Mouse (Mus musculus) right cerebral cortex, postnatal 36 days (tissue): ENCODE data around the gene F7.
"Not testable (repeated sequence)": the region's sequence is repeated elsewhere in the genome, so short reads cannot be mapped to it uniquely, and the experiment has no call there.

Experiments used
- DNase-seq, 2 experiments: peaks; one replicate each; pipeline ENCODE4 v3.0.0; 2022; ENCODE audit warnings: low spot score in 2 of 2, mixed read lengths in 1 of 2

F7 gene

DNA sequence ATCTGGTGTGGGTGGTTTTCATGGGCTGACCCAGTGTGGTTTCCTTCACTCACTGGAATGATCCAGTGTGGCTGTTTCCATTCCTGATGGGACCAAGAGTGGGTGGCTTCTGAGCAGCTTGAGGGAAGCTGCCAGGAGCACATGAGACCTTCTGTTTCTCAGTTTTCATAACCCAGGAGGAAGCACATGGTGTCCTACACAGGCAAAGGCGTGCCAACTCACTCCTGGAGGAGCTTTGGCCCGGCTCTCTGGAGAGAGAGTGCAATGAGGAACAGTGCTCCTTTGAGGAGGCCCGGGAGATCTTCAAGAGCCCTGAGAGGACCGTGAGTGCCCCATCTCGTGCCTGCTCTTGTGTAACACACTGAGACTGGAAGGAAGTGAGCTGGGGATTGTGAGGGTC lies 2.6 kb downstream of the F7 start:
- peak; percentile 66 to 86 for DNase-seq

DNA sequence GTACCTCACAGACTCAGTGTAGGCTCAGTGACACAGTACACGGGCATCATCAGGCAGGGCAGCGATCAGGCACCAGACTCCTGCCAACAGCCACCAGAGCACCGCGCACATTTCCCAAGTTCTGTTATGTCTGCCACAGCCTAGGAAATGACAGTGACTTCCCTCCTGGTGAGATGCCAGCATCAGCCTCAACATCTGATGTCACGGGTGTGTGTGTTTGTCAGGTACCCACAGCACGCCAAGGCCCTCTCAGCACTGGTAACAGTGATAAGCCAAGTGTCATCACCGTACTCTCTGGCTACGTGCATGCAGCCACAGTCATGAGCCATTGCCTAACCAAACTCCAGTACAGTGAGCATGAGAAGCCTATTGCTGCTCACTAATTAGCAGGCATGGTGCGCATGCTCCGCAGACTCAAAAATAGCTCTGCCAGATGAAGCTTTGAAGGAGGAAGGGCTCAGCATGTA lies 10.5 kb downstream of the F7 start:
- peak; percentile 32 to 36 for DNase-seq

DNA sequence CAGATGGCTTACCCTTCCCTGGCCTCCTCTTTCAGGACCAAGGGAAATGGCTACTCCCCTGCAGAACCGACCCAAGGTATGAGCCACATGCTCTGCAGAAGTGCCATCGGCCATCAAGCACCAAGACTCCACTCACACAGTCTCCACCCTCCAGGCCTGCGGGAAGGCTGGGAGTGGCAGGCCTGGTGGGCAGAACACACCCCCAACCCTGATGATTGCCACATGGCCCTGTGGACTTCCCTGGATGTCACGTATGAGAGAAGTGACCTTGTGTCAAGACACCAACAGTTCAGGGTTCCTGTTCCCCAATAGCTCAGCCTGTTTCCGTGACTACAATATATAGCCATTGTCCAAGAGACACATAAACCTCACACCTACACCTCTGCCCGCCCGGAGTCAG lies 11.2 kb downstream of the F7 start, which contains the start of gene F10:
Gene F10 (plus strand): TSS at position 294 of the 400 bp plus-strand sequence.
- no peak for DNase-seq

DNA sequence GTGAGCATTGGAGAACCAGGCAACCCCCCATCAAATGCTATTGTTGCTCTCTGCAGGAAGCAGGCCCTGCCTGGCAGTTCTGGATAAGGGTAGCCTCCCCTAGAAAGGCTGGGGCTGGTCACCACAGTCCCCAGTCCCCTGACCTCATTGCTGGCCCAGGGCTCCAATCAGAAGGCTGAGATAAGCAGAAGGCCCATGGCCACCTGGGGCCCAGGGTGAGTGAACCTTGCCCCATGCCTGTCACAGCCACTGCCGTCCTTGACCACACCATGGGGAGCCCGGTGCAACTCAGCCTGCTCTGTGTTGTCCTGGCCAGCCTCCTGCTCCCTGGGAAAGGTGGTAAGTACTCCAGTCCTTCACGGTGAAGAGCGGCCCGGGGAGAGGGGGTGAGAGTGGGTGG lies 11.7 kb downstream of the F7 start:
- no peak for DNase-seq

DNA sequence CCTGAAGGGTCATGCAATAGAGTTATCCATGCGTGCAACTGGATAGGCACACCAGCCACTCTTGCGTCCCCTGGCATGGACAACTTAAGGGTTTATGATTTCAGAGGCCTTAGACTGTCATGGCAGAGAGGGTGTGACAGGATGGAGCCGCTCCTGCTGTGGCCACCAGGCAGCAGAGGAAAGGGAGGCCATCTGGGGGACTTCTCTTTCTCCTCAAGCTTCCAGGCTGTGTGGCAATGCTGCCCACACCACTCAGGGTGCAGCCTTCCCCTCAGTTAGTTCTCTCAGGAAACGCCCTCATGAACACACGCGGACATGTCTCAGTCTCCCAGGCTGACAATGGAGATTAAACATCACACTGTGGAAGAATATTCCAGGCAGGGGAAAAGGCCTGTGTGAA lies 13.2 kb downstream of the F7 start:
- DNase-seq: no peak

DNA sequence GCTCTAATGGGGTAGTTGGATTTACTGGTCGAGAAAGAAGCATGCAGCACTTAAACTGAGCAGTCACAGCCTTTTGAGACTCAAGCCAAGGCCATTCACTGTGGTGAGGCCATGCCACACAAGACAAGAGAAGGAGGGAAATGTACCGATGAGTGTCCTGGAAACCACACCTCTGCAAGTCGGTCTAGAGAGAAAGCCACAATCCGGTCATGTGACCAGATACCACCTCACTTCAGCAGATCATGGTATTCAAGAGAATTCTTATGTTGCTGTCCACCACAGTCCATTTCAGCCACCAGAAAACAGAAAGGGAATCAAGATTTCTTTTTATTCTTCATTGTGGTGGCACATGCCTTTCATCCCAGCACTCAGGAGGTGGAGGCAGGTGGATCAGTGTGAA lies 15.6 kb downstream of the F7 start:
- no peak for DNase-seq

DNA sequence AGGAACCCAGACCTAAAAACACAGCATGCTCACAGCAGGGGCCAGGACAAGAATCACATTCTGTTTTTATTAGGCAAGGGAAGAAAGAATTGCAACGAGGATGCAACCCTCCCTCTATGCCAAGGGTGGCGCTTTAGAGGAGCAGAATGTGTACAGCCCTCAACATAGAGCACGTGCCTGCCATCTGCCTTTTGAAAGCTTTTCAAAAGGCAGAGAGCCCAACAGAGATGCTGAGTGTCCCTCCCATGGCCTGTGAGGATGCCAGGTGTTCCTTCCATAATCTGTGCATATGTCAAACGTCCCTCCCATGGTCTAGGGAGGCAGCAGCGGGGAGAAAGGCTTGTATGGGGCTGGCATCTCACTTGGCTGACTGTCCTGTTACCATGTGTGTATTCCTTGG lies 21.8 kb downstream of the F7 start:
- no peak for DNase-seq

DNA sequence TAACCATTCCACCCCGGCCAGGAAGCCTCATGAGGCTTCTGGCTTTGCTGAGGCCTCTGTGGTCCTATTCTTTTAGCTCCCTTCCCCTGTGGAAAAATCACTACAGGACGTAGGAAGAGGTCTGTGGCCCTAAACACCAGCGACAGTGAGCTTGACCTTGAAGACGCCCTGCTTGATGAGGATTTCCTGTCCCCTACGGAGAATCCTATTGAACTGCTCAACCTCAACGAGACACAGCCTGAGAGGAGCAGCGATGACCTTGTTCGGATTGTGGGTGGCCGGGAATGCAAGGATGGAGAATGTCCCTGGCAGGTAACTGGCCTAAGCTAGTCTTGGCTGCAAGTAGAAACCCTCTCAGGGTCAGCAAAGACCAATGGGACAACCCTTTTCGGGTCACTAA lies 24.7 kb downstream of the F7 start:
- no peak for DNase-seq

DNA sequence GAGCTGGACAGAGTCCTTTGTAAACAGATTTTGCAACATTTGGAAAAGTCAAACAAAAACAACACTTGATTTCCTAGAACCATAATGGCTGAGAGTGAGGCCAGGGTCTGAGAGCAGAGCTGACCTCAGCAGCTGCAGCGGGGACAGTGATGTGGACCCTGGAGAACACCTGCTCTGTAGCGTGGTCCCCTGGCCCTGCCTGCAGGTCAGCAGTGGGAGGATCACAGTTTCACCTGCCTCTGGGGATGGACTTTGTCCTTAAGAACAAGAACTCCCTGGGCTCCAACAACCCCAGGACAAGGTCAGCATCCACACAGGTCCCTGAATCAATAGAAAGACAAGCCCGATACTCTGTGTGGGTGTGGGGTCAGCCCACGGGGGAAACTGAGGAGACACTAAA lies 31.5 kb downstream of the F7 start:
- DNase-seq: no peak

DNA sequence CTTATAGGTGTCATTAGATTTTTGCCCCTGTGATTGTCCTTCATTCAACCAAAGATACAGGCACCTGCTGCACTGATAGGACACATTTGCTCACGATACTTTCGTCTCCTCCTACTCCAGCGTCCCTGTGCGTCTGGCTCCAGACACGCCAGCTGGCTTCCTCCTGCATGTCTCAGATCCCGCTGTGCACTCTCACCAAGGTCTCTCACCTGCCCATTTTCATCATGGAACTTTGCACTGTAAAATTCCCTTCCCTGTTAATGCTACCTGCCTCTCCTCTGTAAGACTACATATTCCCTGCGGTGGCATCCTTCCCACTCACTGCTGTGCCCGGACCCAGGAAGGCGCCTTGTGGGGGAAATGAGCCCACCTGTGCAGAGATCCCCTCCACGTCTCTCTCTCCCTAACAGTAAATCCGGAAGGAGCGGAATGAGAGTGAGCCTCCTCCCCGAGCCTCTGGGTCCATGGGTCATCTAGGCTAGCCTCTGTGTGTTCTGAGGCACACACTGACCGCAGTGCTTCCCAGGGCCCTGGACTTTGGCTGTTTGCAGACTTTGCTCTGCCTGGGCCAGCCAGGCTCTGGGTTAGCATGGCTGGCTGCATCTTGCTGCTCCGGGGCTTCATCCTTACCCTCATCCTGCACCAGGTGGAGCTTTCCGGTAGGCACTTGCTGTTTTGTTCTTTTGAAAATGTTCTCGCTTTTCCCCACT lies 34.8 kb downstream of the F7 start, which contains the start of gene Proz:
Gene Proz (plus strand): TSS at position 474 of the 710 bp plus-strand sequence.
- DNase-seq: no peak

DNA sequence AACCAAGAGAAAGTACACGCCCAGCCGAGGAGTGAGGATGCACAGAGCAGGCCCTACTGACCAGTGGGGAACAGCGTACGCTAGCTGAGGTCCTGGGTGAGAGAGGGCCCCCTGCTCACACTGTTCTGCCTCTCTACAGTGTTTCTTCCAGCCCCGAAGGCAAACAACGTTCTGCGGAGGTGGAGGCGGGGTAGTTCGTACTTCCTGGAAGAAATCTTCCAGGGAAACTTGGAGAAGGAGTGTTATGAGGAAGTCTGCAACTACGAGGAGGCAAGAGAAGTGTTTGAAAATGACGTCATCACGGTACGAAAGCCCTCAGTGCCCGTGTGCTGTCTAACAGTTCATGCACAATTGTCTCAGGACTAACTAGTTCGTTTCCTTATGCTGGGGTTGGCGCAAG lies 37.3 kb downstream of the F7 start:
- DNase-seq: no peak

DNA sequence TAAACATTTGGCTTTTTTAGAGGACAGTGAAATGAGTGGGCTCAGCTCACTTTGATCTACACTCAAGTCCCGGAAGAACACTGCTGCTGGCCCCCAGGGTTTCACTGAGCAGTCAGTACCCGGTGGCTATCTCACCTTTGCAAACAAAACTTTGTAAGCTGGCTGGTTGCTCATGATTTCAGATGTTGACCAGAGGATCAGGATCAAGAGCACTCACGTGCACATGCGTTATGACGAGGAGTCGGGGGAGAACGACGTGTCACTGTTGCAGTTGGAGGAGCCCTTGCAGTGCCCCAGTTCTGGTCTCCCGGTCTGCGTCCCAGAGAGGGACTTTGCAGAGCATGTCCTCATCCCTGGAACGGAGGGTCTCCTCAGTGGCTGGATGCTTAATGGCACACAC lies 47.4 kb downstream of the F7 start:
- DNase-seq: no peak

DNA sequence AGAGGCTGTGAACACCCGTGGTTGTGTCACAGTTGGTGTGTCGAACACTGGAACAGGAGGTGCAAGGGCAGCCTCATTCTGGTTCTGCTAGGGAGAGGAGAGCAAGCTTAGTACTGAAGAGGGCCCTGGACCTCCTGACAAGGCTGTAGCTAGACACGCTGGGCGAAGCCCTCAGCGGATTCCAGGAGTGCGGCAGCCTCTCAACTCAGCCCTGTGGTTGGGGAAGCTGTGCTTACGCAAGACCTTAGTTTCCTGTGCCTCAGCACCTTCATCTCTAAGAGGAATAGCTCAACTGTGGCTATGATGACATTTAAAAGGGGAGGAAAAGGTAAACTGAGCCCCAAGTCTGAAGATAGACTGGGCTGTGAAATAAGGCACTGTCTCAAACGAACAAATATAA lies 49.2 kb downstream of the F7 start:
- no peak for DNase-seq

DNA sequence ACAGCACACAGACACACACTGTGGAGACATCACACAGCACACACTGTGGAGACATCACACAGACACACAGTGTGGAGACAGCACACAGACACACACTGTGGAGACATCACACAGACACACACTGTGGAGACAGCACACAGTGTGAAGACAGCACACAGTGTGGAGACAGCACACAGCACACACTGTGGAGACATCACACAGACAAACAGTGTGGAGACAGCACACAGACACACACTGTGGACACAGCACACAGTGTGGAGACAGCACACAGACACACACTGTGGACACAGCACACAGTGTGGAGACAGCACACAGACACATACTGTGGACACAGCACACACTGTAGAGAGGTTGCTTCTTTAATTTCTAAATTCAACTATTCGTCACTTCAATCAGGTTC lies 49.7 kb downstream of the F7 start:
- not testable (repeated sequence) for DNase-seq

DNA sequence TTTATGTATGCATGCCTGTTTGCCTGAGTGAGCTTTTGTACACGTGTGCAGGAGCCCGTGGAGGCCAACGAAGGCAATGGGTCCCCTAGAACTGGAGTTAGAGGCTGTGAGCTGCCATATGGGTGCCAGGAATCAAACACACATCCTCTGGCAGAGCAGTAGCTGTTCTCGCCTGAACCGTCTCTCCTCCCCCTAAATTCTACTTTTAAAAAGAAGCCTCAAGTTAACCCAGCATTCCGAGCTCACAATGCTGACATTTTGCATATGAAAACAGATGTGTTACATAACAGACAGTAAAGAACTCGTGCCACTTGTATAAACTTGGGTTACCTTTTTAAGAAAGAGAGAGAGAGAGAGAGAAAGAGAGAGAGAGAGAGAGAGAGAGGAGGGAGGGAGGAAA lies 51.7 kb downstream of the F7 start:
- DNase-seq: no peak
